Mouse (Mus musculus) lung, postnatal 36 days (tissue): ENCODE results near the gene 4930564D02Rik.

Source experiments
- DNase-seq: peaks from one replicate; pipeline ENCODE4 v3.0.0; 2022; ENCODE audit warnings: mixed read lengths

4930564D02Rik gene

GRCm38 (mm10) chr3:105114269-105114668, 47.6 kb downstream of the 4930564D02Rik start:
- DNase-seq = peak; percentile 80

GRCm38 (mm10) chr3:105116596-105116995, 50.0 kb downstream of the 4930564D02Rik start:
- no peak for DNase-seq

- DNase-seq = no peak
These were observed 57.1 kb downstream of the 4930564D02Rik start for GRCm38 (mm10) chr3:105123776-105124175.

GRCm38 (mm10) chr3:105127881-105128280, 61.2 kb downstream of the 4930564D02Rik start:
- no peak for DNase-seq
